Mouse (Mus musculus) liver, embryonic 16.5 days (tissue): ENCODE measurements around the gene Shisa8. TPM values are rescaled to one million over a fixed set of nuclear protein-coding genes. Genes with fewer than 3 reads are reported as not detected.

Source experiments
- ATAC-seq: fragments of 200-750 bp; cut with Nextera tagmentation; 2 replicates; pipeline ENCODE4 v1.8.0; 2017; ENCODE audit warnings: low read depth, mild to moderate bottlenecking, moderate number of reproducible peaks, moderate library complexity
- H3K27ac ChIP-seq: fragments of 300-500 bp; sonication (generic); 2 replicates; pipeline ENCODE4 v1.5.1; 2014; ENCODE audit warnings: mild to moderate bottlenecking, low read length
- H3K27me3 ChIP-seq: fragments of 300-500 bp; sonication (generic); 2 replicates; pipeline ENCODE4 v1.6.1; 2014; ENCODE audit warnings: low read depth, low read length, mixed read lengths; ENCODE audit not compliant: control insufficient read depth, insufficient read depth
- H3K36me3 ChIP-seq: fragments of 300-500 bp; sonication (generic); 2 replicates; pipeline ENCODE4 v1.6.1; 2014; ENCODE audit warnings: mild to moderate bottlenecking; ENCODE audit not compliant: control insufficient read depth, insufficient read depth
- H3K4me1 ChIP-seq: fragments of 300-500 bp; sonication (generic); 2 replicates; pipeline ENCODE4 v1.6.1; 2014; ENCODE audit warnings: low read depth, low read length, mixed read lengths; ENCODE audit not compliant: control insufficient read depth
- H3K4me2 ChIP-seq: fragments of 300-500 bp; sonication (generic); 2 replicates; pipeline ENCODE4 v1.6.1; 2014; ENCODE audit warnings: low read depth, low read length, mixed read lengths
- H3K4me3 ChIP-seq: fragments of 300-500 bp; sonication (generic); 2 replicates; pipeline ENCODE4 v1.5.1; 2014; ENCODE audit warnings: low read depth, mild to moderate bottlenecking, low read length
- H3K9ac ChIP-seq: fragments of 300-500 bp; sonication (generic); 2 replicates; pipeline ENCODE4 v1.6.1; 2014; ENCODE audit warnings: low read depth, low read length
- H3K9me3 ChIP-seq: fragments of 300-500 bp; sonication (generic); replicated peaks from 2 replicates; pipeline ENCODE4 v1.6.1; 2016; ENCODE audit warnings: low read length; ENCODE audit not compliant: control insufficient read depth
- WGBS: fragments of 180-500 bp; shearing (Covaris S2); extraction: QIAGEN DNeasy Blood & Tissue Kit; methylation state at CpG from one replicate; pipeline ENCODE4 v1.1.7; 2014; ENCODE audit not compliant: insufficient replicate concordance; 5-methylcytosine and 5-hydroxymethylcytosine counted together
- microRNA counts: library from miRNA; unstranded; fragments of <30 nt; microRNA quantifications from one replicate; lab custom pipeline; 2016
- microRNA-seq: library from miRNA; unstranded; fragments of <30 nt; microRNA quantifications from one replicate; pipeline ENCODE4, GENCODE M21; 2016
- polyA plus RNA-seq: library from polyadenylated mRNA; unstranded; fragments of >200 nt; fragmentation: Nextera tagmentation; extraction: Ambion mirVana; gene quantifications from 2 replicates; pipeline ENCODE4 v1.2.1, GENCODE M21; 2015

Shisa8 gene
- polyA plus RNA-seq, 1 experiment from 2014 or later = 0.11 TPM

- Histone ChIP-seq H3K36me3 (no peaks in the 10 kb centered on the region), H3K27ac (no peak overlapping the region), H3K4me3 (no peak overlapping the region), H3K4me1 (peaks cover 28% of the 10 kb centered on the region), H3K9ac (no peak overlapping the region), H3K27me3 (no peaks in the 10 kb centered on the region), H3K9me3 (no peaks in the 10 kb centered on the region), H3K4me2 (no peak overlapping the region)
- ATAC-seq = no peak
- WGBS = 34% methylated on average over 6 of the region's 6 CpGs
Observed at GRCm38 (mm10) chr15:82156298-82156697, 56.3 kb downstream of the Shisa8 start.

MicroRNAs within 50 kb of the gene (microRNA counts, 519-probe panel; counts per million panel counts)
- microRNA mmu-miR-33 (lab: Ali Mortazavi, UCI) = 2,247 counts per million, percentile 42 among the panel's probes with 10 or more counts

Small RNA genes within 50 kb of the gene (microRNA-seq; reads per million reads assigned to microRNA genes)
- gene Mir33 = 99.7 reads per million, percentile 53 among the genes with 10 or more reads in this experiment

Other genes with a start within 250 kb of the Shisa8 start
- not detected in 2 replicates for gene 1700029P11Rik, start 232.3 kb downstream of the Shisa8 start, polyA plus RNA-seq
- gene Xrcc6, start 225.0 kb downstream of the Shisa8 start, polyA plus RNA-seq = 48.4 and 52.7 TPM in 2 replicates
- 10.7 and 11.5 TPM in 2 replicates for gene Desi1, start 179.0 kb downstream of the Shisa8 start, polyA plus RNA-seq
- gene Snu13, start 165.2 kb downstream of the Shisa8 start, polyA plus RNA-seq = 111 and 121 TPM in 2 replicates
- not detected in 2 replicates for gene 4930407I10Rik, start 153.7 kb downstream of the Shisa8 start, polyA plus RNA-seq
- gene Mei1, start 142.8 kb downstream of the Shisa8 start, polyA plus RNA-seq = not detected in 2 replicates
- 5.3 and 5.5 TPM in 2 replicates for gene Ccdc134, start 84.9 kb downstream of the Shisa8 start, polyA plus RNA-seq
- gene Srebf2, start 65.6 kb downstream of the Shisa8 start, polyA plus RNA-seq = 51.9 and 53.2 TPM in 2 replicates
- 0.40 and 0.93 TPM in 2 replicates for gene Tnfrsf13c, start 11.6 kb upstream of the Shisa8 start, polyA plus RNA-seq
- gene Cenpm, start 31.9 kb upstream of the Shisa8 start, polyA plus RNA-seq = 27.1 and 31.0 TPM in 2 replicates
- gene 1500009C09Rik, start 39.6 kb upstream of the Shisa8 start, polyA plus RNA-seq = not detected in 2 replicates
- gene Sept3, start 62.1 kb upstream of the Shisa8 start, polyA plus RNA-seq = 0.32 TPM in 1 of 2 replicates, not detected in the other
- gene Wbp2nl, start 86.1 kb upstream of the Shisa8 start, polyA plus RNA-seq = 0.08 TPM in 1 of 2 replicates, not detected in the other
- 48.2 and 51.1 TPM in 2 replicates for gene Naga, start 126.1 kb upstream of the Shisa8 start, polyA plus RNA-seq
- 38.9 and 43.4 TPM in 2 replicates for gene Pheta2, start 126.1 kb upstream of the Shisa8 start, polyA plus RNA-seq
- 170 and 175 TPM in 2 replicates for gene Smdt1, start 126.1 kb upstream of the Shisa8 start, polyA plus RNA-seq
- 348 and 350 TPM in 2 replicates for gene Ndufa6, start 141.5 kb upstream of the Shisa8 start, polyA plus RNA-seq
- gene Cyp2d22, start 167.4 kb upstream of the Shisa8 start, polyA plus RNA-seq = 20.1 and 20.6 TPM in 2 replicates
- gene Cyp2d11, start 181.2 kb upstream of the Shisa8 start, polyA plus RNA-seq = not detected in 2 replicates
- 72.1 and 86.0 TPM in 2 replicates for gene Cyp2d10, start 194.4 kb upstream of the Shisa8 start, polyA plus RNA-seq
- 3.0 and 4.2 TPM in 2 replicates for gene Cyp2d9, start 220.6 kb upstream of the Shisa8 start, polyA plus RNA-seq